Mouse (Mus musculus): ENCODE results near the gene Ddhd1.

- TF ChIP-seq POLR2A (IDR thresholded peaks at IDR 0.05; ENCODE audit: low read depth, low read length) (no peak), CTCF (IDR thresholded peaks at IDR 0.05; ENCODE audit: extremely low read depth, insufficient read depth, insufficient read length, insufficient replicate concordance) (no peak)
These were observed 27.4 kb upstream of the Ddhd1 start for GRCm38 (mm10) chr14:45685313-45685712.
